Mouse (Mus musculus): ENCODE results near the gene Dapk1.

GRCm38 (mm10) chr13:60760392-60760791 lies 158.6 kb downstream of the Dapk1 start:
- no peak for TF ChIP-seq CTCF (IDR thresholded peaks at IDR 0.05; ENCODE audit: extremely low read depth, insufficient read depth, insufficient read length, insufficient replicate concordance)
- no peak for TF ChIP-seq POLR2A (IDR thresholded peaks at IDR 0.05; ENCODE audit: low read depth, low read length)

Measured in spleen, adult 2 months (tissue).